Mouse (Mus musculus): ENCODE data around the gene Elmsan1. TPM values are rescaled to one million over a fixed set of nuclear protein-coding genes. Genes with fewer than 3 reads are reported as not detected.

Gene Elmsan1
- polyA plus RNA-seq, 1 experiment from 2014 or later = 13.2 TPM

GRCm38 (mm10) chr12:84212297-84212696 lies 6.4 kb downstream of the Elmsan1 start:
- 0 out of 2 replicates have a peak, but pooled peaks cover 6% of the 10 kb centered on the region for H3K36me3 ChIP-seq
- ATAC-seq (ENCODE audit: insufficient number of reproducible peaks, low FRiP score, low TSS enrichment, low read depth) = no peak
- no peak overlapping the region for H3K4me2 ChIP-seq
- H3K27ac ChIP-seq = no peak overlapping the region
- no peak overlapping the region for H3K9ac ChIP-seq
- no peaks in the 10 kb centered on the region for H3K27me3 ChIP-seq
- H3K4me1 ChIP-seq = peaks cover 71% of the 10 kb centered on the region
- no peak overlapping the region for H3K4me3 ChIP-seq
- no peaks in the 10 kb centered on the region for H3K9me3 ChIP-seq
- WGBS = 20% methylated on average over 4 of the region's 4 CpGs

DNA sequence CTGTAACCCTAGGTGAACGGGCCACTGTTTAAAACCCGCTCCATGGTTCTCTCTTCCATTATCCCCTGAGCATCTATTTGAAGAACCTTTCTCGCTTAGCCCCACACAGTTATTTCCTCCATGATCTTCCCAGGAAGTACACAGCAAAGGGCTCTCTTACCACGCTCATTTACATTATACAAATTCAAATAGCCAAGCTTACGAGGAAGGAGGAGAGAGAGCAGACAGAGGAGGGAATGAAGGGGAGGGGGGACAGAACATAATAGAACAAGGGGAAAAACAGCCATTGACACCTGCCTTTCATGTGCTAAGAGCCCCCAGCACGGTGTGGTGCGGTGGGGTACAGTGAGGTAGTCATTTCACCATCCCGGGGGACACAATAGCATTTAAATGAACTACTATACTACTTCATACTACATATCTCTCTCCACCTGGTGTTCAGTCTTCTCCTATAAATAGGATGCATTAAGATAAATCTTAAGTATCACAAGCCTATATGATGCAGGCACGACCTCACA lies 7.6 kb downstream of the Elmsan1 start:
- Histone ChIP-seq H3K4me3 (no peak overlapping the region), H3K27me3 (no peaks in the 10 kb centered on the region), H3K9me3 (no peaks in the 10 kb centered on the region), H3K4me1 (peaks cover 71% of the 10 kb centered on the region), H3K4me2 (no peak overlapping the region), H3K36me3 (0 out of 2 replicates have a peak, but pooled peaks cover 6% of the 10 kb centered on the region), H3K27ac (no peak overlapping the region), H3K9ac (no peak overlapping the region)
- ATAC-seq (ENCODE audit: insufficient number of reproducible peaks, low FRiP score, low TSS enrichment, low read depth) = no peak
- WGBS = 71% methylated on average over 9 of the region's 9 CpGs

DNA sequence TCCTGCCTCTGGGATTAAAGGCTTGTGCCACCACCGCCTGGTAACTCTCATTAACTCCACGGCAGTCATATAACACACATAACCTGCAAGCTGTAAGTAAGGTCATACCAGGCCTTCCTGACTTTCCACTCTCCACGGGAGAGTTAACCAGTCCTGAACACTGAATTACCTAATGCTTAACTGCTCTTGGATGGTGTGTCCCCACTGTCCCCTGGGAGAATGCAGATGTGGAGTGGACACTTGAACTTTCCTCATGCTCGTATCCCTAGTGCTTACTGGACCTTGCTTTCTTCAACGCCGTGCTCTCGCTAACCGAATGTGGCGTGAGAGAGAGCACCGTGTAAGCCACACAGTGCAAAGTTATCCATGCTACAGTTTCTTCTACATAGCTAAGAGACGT lies 8.4 kb downstream of the Elmsan1 start:
- Histone ChIP-seq H3K4me1 (peaks cover 68% of the 10 kb centered on the region), H3K4me3 (no peak overlapping the region), H3K27me3 (no peaks in the 10 kb centered on the region), H3K9ac (no peak overlapping the region), H3K9me3 (no peaks in the 10 kb centered on the region), H3K4me2 (no peak overlapping the region), H3K36me3 (0 out of 2 replicates have a peak, but pooled peaks cover 6% of the 10 kb centered on the region), H3K27ac (no peak overlapping the region)
- WGBS = 83% methylated on average over 11 of the region's 11 CpGs
- ATAC-seq (ENCODE audit: insufficient number of reproducible peaks, low FRiP score, low TSS enrichment, low read depth) = no peak

DNA sequence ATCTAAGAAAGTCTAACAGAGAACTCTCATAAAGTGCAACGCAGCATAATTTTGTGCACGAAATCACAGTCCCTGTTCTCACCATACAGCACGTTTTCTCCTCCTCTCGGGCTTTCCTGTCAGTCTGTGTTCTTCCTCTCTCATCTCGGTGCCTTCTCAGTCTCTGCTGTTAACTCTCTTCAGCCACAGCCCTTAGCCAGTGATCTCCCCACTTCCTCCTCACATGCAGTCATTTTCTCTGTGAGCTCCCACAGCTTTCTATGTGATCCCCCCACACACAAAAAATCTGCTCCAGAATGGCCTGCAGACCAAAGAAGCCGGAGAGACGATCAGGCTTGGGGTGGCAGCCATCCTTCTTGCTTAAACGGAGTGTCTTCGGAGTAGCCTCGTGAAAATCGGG lies 9.6 kb downstream of the Elmsan1 start:
- WGBS = 83% methylated on average over 11 of the region's 11 CpGs
- Histone ChIP-seq H3K36me3 (0 out of 2 replicates have a peak, but pooled peaks cover 2% of the 10 kb centered on the region), H3K9me3 (no peaks in the 10 kb centered on the region), H3K9ac (no peak overlapping the region), H3K4me1 (peaks cover 64% of the 10 kb centered on the region), H3K27me3 (no peaks in the 10 kb centered on the region), H3K4me3 (no peak overlapping the region), H3K27ac (no peak overlapping the region), H3K4me2 (no peak overlapping the region)
- ATAC-seq (ENCODE audit: insufficient number of reproducible peaks, low FRiP score, low TSS enrichment, low read depth) = no peak

DNA sequence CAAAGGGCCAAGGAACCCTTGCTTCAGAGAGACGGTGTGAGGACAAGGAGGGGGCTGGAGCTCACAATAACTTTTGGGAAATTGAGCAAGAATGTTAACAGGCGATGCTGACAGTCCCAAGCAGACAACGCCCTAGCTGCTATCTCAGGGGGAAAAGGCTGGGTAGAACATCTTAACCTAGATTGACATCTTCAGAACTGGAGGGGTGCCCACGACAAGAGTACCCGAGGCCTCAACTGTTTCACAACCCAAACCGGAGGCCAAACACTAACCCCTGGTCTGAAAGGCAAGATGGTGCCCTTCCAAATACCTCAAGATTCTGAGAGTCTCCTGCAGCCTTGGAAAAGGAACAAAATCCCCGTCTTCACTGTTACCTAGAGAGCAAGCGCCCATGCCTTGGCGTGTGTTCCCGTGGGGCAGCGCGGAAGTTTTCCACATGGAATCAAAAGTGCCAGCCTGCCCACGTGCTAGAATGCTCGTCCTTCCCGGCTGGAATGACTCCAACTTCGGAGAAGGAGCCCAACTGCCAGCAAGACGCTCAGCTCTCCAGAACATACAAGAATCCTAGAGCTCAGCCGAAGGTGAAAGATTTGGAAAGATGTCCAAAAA lies 11.4 kb downstream of the Elmsan1 start:
- peaks cover 70% of the 10 kb centered on the region for H3K4me1 ChIP-seq
- H3K27me3 ChIP-seq = no peaks in the 10 kb centered on the region
- WGBS = 77% methylated on average over 18 of the region's 18 CpGs
- ATAC-seq (ENCODE audit: insufficient number of reproducible peaks, low FRiP score, low TSS enrichment, low read depth) = no peak
- H3K4me3 ChIP-seq = no peak overlapping the region
- no peaks in the 10 kb centered on the region for H3K9me3 ChIP-seq
- H3K9ac ChIP-seq = no peak overlapping the region
- H3K4me2 ChIP-seq = no peak overlapping the region
- H3K36me3 ChIP-seq = 0 out of 2 replicates have a peak, but pooled peaks cover 2% of the 10 kb centered on the region
- H3K27ac ChIP-seq = peak overlapping the region; percentile 22; the same call in 1 of the 2 replicates

DNA sequence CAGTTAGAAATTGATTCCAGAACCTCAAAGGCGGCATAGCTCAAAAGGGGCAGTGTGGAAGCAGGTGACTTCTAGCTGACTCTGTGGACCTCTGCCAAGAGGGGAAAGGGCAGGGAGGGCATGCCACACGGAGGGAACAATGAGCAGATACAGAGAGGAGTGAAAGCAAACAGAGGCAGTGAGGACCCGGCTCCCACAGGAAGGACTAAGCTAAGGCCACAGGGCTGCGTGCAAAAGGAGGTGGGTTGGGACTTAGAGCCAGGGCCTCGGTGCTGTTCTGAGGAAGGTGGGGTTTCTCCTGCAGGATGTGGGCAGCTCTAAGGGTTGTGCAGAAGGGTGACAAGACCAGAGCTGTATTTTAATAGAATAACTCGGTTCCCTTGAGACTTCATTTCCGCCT lies 12.2 kb downstream of the Elmsan1 start:
- H3K4me3 ChIP-seq = no peak overlapping the region
- peaks cover 71% of the 10 kb centered on the region for H3K4me1 ChIP-seq
- H3K27ac ChIP-seq = no peak overlapping the region
- H3K27me3 ChIP-seq = no peaks in the 10 kb centered on the region
- 41% methylated on average over 7 of the region's 7 CpGs for WGBS
- no peak for ATAC-seq (ENCODE audit: insufficient number of reproducible peaks, low FRiP score, low TSS enrichment, low read depth)
- no peaks in the 10 kb centered on the region for H3K9me3 ChIP-seq
- H3K9ac ChIP-seq = no peak overlapping the region
- H3K36me3 ChIP-seq = 0 out of 2 replicates have a peak, but pooled peaks cover 2% of the 10 kb centered on the region
- H3K4me2 ChIP-seq = no peak overlapping the region

GRCm38 (mm10) chr12:84205659-84206185 lies 13.0 kb downstream of the Elmsan1 start:
- Histone ChIP-seq H3K36me3 (0 out of 2 replicates have a peak, but pooled peaks cover 2% of the 10 kb centered on the region), H3K27ac (no peak overlapping the region), H3K9me3 (no peaks in the 10 kb centered on the region), H3K27me3 (no peaks in the 10 kb centered on the region), H3K9ac (no peak overlapping the region), H3K4me2 (no peak overlapping the region), H3K4me1 (peaks cover 66% of the 10 kb centered on the region), H3K4me3 (no peak overlapping the region)
- ATAC-seq (ENCODE audit: insufficient number of reproducible peaks, low FRiP score, low TSS enrichment, low read depth) = no peak
- 82% methylated on average over 10 of the region's 10 CpGs for WGBS

DNA sequence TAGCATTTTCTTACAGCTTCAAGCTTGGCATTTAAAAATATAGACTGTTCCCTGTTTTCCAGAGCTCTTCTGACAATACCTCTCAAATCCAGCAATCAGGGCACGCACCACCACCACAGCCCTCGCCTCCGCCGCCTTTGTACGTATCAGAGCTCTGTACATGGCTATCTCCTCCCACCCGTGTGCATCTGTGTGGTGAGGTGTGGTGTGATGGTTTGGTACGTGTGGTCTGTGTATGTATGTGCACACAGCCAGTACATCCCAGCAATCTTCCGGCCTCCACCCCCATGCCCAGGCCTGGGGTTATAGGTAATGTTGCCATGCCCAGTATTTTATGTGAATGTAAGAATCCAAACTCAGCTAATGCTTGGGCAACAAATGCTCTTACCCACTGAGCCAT lies 14.0 kb downstream of the Elmsan1 start:
- Histone ChIP-seq H3K27ac (no peak overlapping the region), H3K36me3 (no peaks in the 10 kb centered on the region), H3K27me3 (no peaks in the 10 kb centered on the region), H3K4me1 (peaks cover 57% of the 10 kb centered on the region), H3K4me3 (no peak overlapping the region), H3K4me2 (no peak overlapping the region), H3K9me3 (no peaks in the 10 kb centered on the region), H3K9ac (no peak overlapping the region)
- ATAC-seq (ENCODE audit: insufficient number of reproducible peaks, low FRiP score, low TSS enrichment, low read depth) = no peak
- WGBS = 84% methylated on average over 8 of the region's 8 CpGs

GRCm38 (mm10) chr12:84203778-84204216 lies 14.9 kb downstream of the Elmsan1 start:
- Histone ChIP-seq H3K36me3 (no peaks in the 10 kb centered on the region), H3K4me1 (peaks cover 59% of the 10 kb centered on the region), H3K27ac (peak overlapping the region; percentile 33; the same call in 1 of the 2 replicates), H3K9ac (no peak overlapping the region), H3K4me3 (no peak overlapping the region), H3K4me2 (no peak overlapping the region), H3K9me3 (no peaks in the 10 kb centered on the region), H3K27me3 (no peaks in the 10 kb centered on the region)
- 59% methylated on average over 7 of the region's 7 CpGs for WGBS
- ATAC-seq (ENCODE audit: insufficient number of reproducible peaks, low FRiP score, low TSS enrichment, low read depth) = no peak; the same call in 1 of the 2 replicates

DNA sequence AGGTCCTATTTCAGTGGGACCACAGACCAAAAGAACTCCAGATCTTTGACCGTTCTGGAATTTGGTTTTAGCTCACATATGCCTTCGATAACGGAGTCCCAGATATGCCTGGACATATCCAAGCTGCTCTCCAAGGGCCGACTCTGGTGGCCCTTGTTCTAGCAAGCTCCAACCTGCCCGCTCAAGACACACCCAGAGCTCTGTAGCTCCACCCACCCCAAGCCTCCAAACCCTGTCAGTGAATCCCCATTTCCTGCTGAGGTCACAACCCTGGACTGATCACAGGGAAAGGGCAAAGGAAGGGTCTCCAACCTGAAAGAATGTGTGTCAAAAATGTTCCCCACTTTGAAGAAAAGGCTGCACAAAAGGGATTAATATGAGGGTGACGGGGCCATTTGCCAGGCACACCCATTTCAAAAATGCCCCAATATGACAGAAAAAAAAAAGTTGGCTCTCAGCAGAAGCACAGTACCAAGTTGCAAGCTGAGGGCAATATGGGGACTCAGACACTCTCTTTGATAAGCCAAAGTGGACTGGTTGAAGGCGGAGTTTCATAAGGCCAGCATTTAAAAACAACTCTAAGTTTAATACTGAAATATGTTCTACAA lies 15.4 kb downstream of the Elmsan1 start:
- Histone ChIP-seq H3K4me2 (no peak overlapping the region), H3K27ac (no peak overlapping the region), H3K9ac (no peak overlapping the region), H3K4me3 (no peak overlapping the region), H3K4me1 (peaks cover 62% of the 10 kb centered on the region), H3K9me3 (no peaks in the 10 kb centered on the region), H3K27me3 (no peaks in the 10 kb centered on the region), H3K36me3 (no peaks in the 10 kb centered on the region)
- WGBS = 59% methylated on average over 7 of the region's 7 CpGs
- no peak for ATAC-seq (ENCODE audit: insufficient number of reproducible peaks, low FRiP score, low TSS enrichment, low read depth)

GRCm38 (mm10) chr12:84202561-84202960 lies 16.1 kb downstream of the Elmsan1 start:
- ATAC-seq (ENCODE audit: insufficient number of reproducible peaks, low FRiP score, low TSS enrichment, low read depth) = no peak
- Histone ChIP-seq H3K9ac (no peak overlapping the region), H3K4me2 (no peak overlapping the region), H3K4me1 (peaks cover 62% of the 10 kb centered on the region), H3K4me3 (no peak overlapping the region), H3K27ac (0 out of 2 replicates have a peak overlapping the region, but pooled peaks have one; percentile 1), H3K36me3 (no peaks in the 10 kb centered on the region), H3K27me3 (no peaks in the 10 kb centered on the region), H3K9me3 (no peaks in the 10 kb centered on the region)
- 71% methylated on average over 10 of the region's 10 CpGs for WGBS
